Comparison of ENCODE assay signal across 12 mouse cellular contexts in genomic region chr6:72357164-72358079, GRCm38 (mm10). TPM values are rescaled to one million over a fixed set of nuclear protein-coding genes. Genes with fewer than 3 reads are reported as not detected.
DNase-seq lines count a peak whose midpoint lies in the region; ATAC-seq and TF ChIP-seq lines count a peak whose summit lies in the region.
"Had no signal": no experiment of that assay in that cellular context is flagged by ENCODE, and none has a peak within 500 bp of the region (broad histone marks: within the 10 kb centered on the region; RNA-seq: fewer than 3 reads in every experiment).

No protein-coding gene starts in this region.

- peaks cover 44% of the 10 kb centered on the region for H3K4me1 ChIP-seq in intestine, embryonic 15.5 days (replicated peaks)
- H3K4me1 ChIP-seq in intestine, postnatal 0 days (replicated peaks; ENCODE audit: control insufficient read depth, insufficient read depth, low read length): peaks cover 8% of the 10 kb centered on the region; the same call in 1 of the 2 replicates
- H3K4me1 ChIP-seq in liver, embryonic 16.5 days (ENCODE audit: control insufficient read depth, low read depth, low read length): peaks cover 51% of the 10 kb centered on the region

- H3K27ac ChIP-seq in intestine, embryonic 15.5 days: 0 out of 2 replicates have a peak overlapping the region, but pooled peaks have one; percentile 18
- no peak overlapping the region for H3K27ac ChIP-seq in intestine, postnatal 0 days (ENCODE audit: low read depth, low read length)
- no peak overlapping the region for H3K27ac ChIP-seq in liver, embryonic 16.5 days (ENCODE audit: low read length)
- H3K27ac ChIP-seq: forebrain, embryonic 13.5 days had no signal

- ATAC-seq in intestine, embryonic 15.5 days: no peak
- no peak for ATAC-seq in intestine, postnatal 0 days
- ATAC-seq in liver, embryonic 16.5 days (ENCODE audit: low read depth): peak; percentile 22
- ATAC-seq: forebrain, embryonic 13.5 days had no signal

- WGBS in intestine, embryonic 15.5 days: 66% methylated on average over 5 of the region's 5 CpGs
- 40% methylated on average over 5 of the region's 5 CpGs for whole genome bisulfite sequencing in intestine, postnatal 0 days
- 53% methylated on average over 5 of the region's 5 CpGs for WGBS in liver, embryonic 16.5 days (ENCODE audit: insufficient replicate concordance)

- TF ChIP-seq CTCF in intestine, postnatal 0 days (IDR thresholded peaks at IDR 0.05; ENCODE audit: low read depth): no peak

- no peaks in the 10 kb centered on the region; the same call in 1 of the 2 replicates for H3K36me3 ChIP-seq in intestine, embryonic 15.5 days
- peaks cover 16% of the 10 kb centered on the region; the same call in 1 of the 2 replicates for H3K36me3 ChIP-seq in intestine, postnatal 0 days (ENCODE audit: control insufficient read depth, insufficient read depth)
- peaks cover 16% of the 10 kb centered on the region for H3K36me3 ChIP-seq in liver, embryonic 16.5 days (ENCODE audit: control insufficient read depth, insufficient read depth)

- peak; percentile 44 for DNase-seq in cerebellum, adult 9-11 months
- DNase-seq in cerebellum, adult 8-10 months: no peak
- peak; percentile 34 for DNase-seq in c-Kit-negative CD71-positive TER-119-positive erythroid progenitor cells, embryonic 14.5 days (ENCODE audit: low read depth, low spot score)
- DNase-seq in thymus, postnatal 25 days: no peak
- no peak for DNase-seq in kidney, adult 18-20 months
- DNase-seq: adrenal gland, postnatal 10 days; cerebellum, postnatal 36 days had no signal

- H3K9me3 ChIP-seq in intestine, embryonic 15.5 days: no peaks in the 10 kb centered on the region
- no peaks in the 10 kb centered on the region for H3K9me3 ChIP-seq in intestine, postnatal 0 days (ENCODE audit: control insufficient read depth)
- H3K9me3 ChIP-seq in liver, embryonic 16.5 days (replicated peaks; ENCODE audit: control insufficient read depth, low read length): no peaks in the 10 kb centered on the region
- H3K9me3 ChIP-seq: forebrain, embryonic 13.5 days had no signal

- H3K27me3 ChIP-seq in intestine, embryonic 15.5 days (replicated peaks): no peaks in the 10 kb centered on the region
- H3K27me3 ChIP-seq in intestine, postnatal 0 days (replicated peaks; ENCODE audit: control insufficient read depth, insufficient read depth, low read length): no peaks in the 10 kb centered on the region
- peaks cover 32% of the 10 kb centered on the region for H3K27me3 ChIP-seq in liver, embryonic 16.5 days (ENCODE audit: control insufficient read depth, insufficient read depth, low read depth, low read length)
- H3K27me3 ChIP-seq: forebrain, embryonic 13.5 days had no signal

- no peak overlapping the region for H3K4me3 ChIP-seq in intestine, embryonic 15.5 days (replicated peaks)
- H3K4me3 ChIP-seq in intestine, postnatal 0 days (ENCODE audit: low read depth, low read length): no peak overlapping the region
- no peak overlapping the region for H3K4me3 ChIP-seq in liver, embryonic 16.5 days (ENCODE audit: low read depth, low read length)
- H3K4me3 ChIP-seq: forebrain, embryonic 13.5 days; left cerebral cortex, adult 2 months had no signal

- H3K9ac ChIP-seq in intestine, embryonic 15.5 days: no peak overlapping the region
- H3K9ac ChIP-seq in intestine, postnatal 0 days (ENCODE audit: low read depth, low read length): no peak overlapping the region
- H3K9ac ChIP-seq in liver, embryonic 16.5 days (ENCODE audit: low read depth, low read length): no peak overlapping the region
- H3K9ac ChIP-seq: forebrain, embryonic 13.5 days had no signal

- 0 out of 2 replicates have a peak overlapping the region, but pooled peaks have one; percentile 5 for H3K4me2 ChIP-seq in intestine, embryonic 15.5 days (replicated peaks)
- no peak overlapping the region for H3K4me2 ChIP-seq in intestine, postnatal 0 days (replicated peaks; ENCODE audit: low read depth)
- peak overlapping the region; percentile 58; the same call in 1 of the 2 replicates for H3K4me2 ChIP-seq in liver, embryonic 16.5 days (ENCODE audit: low read depth, low read length)
- H3K4me2 ChIP-seq: forebrain, embryonic 13.5 days had no signal

RNA-seq across cellular contexts. Expression of gene Tmem150a, which starts 2.2 kb away (rescaled TPM):
- polyA plus RNA-seq in intestine, embryonic 15.5 days (2015; fragmentation: Nextera tagmentation; extraction: Ambion mirVana): 11.3 and 14.4 TPM in 2 replicates
- 12.4 and 14.2 TPM in 2 replicates for polyA plus RNA-seq in intestine, postnatal 0 days (2015; fragmentation: Nextera tagmentation; extraction: Ambion mirVana)
- polyA plus RNA-seq in liver, embryonic 16.5 days (2015; fragmentation: Nextera tagmentation; extraction: Ambion mirVana): 54.4 and 59.7 TPM in 2 replicates

RNA-seq across cellular contexts. Expression of gene Rnf181, which starts 9.3 kb away (rescaled TPM):
- polyA plus RNA-seq in intestine, embryonic 15.5 days (2015; fragmentation: Nextera tagmentation; extraction: Ambion mirVana): 122 and 133 TPM in 2 replicates
- polyA plus RNA-seq in intestine, postnatal 0 days (2015; fragmentation: Nextera tagmentation; extraction: Ambion mirVana): 122 and 132 TPM in 2 replicates
- polyA plus RNA-seq in liver, embryonic 16.5 days (2015; fragmentation: Nextera tagmentation; extraction: Ambion mirVana): 86.5 and 91.9 TPM in 2 replicates

RNA-seq across cellular contexts. Expression of gene 0610030E20Rik, which starts 10.3 kb away (rescaled TPM):
- polyA plus RNA-seq in intestine, embryonic 15.5 days (2015; fragmentation: Nextera tagmentation; extraction: Ambion mirVana): 25.9 and 26.1 TPM in 2 replicates
- 16.0 and 20.0 TPM in 2 replicates for polyA plus RNA-seq in intestine, postnatal 0 days (2015; fragmentation: Nextera tagmentation; extraction: Ambion mirVana)
- polyA plus RNA-seq in liver, embryonic 16.5 days (2015; fragmentation: Nextera tagmentation; extraction: Ambion mirVana): 11.8 and 14.1 TPM in 2 replicates

RNA-seq across cellular contexts. Expression of gene Usp39, which starts 12.4 kb away (rescaled TPM):
- polyA plus RNA-seq in intestine, embryonic 15.5 days (2015; fragmentation: Nextera tagmentation; extraction: Ambion mirVana): 38.2 and 42.6 TPM in 2 replicates
- 16.0 and 17.1 TPM in 2 replicates for polyA plus RNA-seq in intestine, postnatal 0 days (2015; fragmentation: Nextera tagmentation; extraction: Ambion mirVana)
- 32.6 and 33.2 TPM in 2 replicates for polyA plus RNA-seq in liver, embryonic 16.5 days (2015; fragmentation: Nextera tagmentation; extraction: Ambion mirVana)

RNA-seq across cellular contexts. Expression of gene Vamp5, which starts 22.8 kb away (rescaled TPM):
- 19.2 and 19.4 TPM in 2 replicates for polyA plus RNA-seq in intestine, embryonic 15.5 days (2015; fragmentation: Nextera tagmentation; extraction: Ambion mirVana)
- polyA plus RNA-seq in intestine, postnatal 0 days (2015; fragmentation: Nextera tagmentation; extraction: Ambion mirVana): 14.9 and 16.6 TPM in 2 replicates
- polyA plus RNA-seq in liver, embryonic 16.5 days (2015; fragmentation: Nextera tagmentation; extraction: Ambion mirVana): 54.9 and 62.8 TPM in 2 replicates

Comparison
In these comparisons a context has a peak if more than half of its experiments do, and no peak if none do; other contexts are left out.
1. DNase-seq: peak in cerebellum, adult 9-11 months (single experiment) and c-Kit-negative CD71-positive TER-119-positive erythroid progenitor cells, embryonic 14.5 days (single experiment); none in cerebellum, adult 8-10 months (single experiment), thymus, postnatal 25 days (single experiment) and kidney, adult 18-20 months (single experiment).